Mouse (Mus musculus) embryonic facial prominence, embryonic 13.5 days (tissue): ENCODE results near the gene Adcy5. TPM values are rescaled to one million over a fixed set of nuclear protein-coding genes. Genes with fewer than 3 reads are reported as not detected.

Experiments
- ATAC-seq: fragments of 200-750 bp; cut with Nextera tagmentation; 2 replicates; pipeline ENCODE4 v1.8.0; 2017; ENCODE audit warnings: low read depth; ENCODE audit not compliant: insufficient number of reproducible peaks, insufficient read depth, low FRiP score, low TSS enrichment
- H3K27ac ChIP-seq: fragments of 300-500 bp; sonication (generic); 2 replicates; pipeline ENCODE4 v1.5.1; 2015; ENCODE audit warnings: moderate library complexity, mild to moderate bottlenecking, inconsistent platforms
- H3K27me3 ChIP-seq: fragments of 300-500 bp; sonication (generic); 2 replicates; pipeline ENCODE4 v1.6.1; 2015; ENCODE audit warnings: mild to moderate bottlenecking, inconsistent platforms
- H3K36me3 ChIP-seq: fragments of 300-500 bp; sonication (generic); 2 replicates; pipeline ENCODE4 v1.6.1; 2015; ENCODE audit warnings: mild to moderate bottlenecking, inconsistent platforms
- H3K4me1 ChIP-seq: fragments of 300-500 bp; sonication (generic); 2 replicates; pipeline ENCODE4 v1.6.1; 2015; ENCODE audit warnings: inconsistent platforms
- H3K4me2 ChIP-seq: fragments of 300-500 bp; sonication (generic); 2 replicates; pipeline ENCODE4 v1.6.1; 2015; ENCODE audit warnings: moderate library complexity, mild to moderate bottlenecking, inconsistent platforms
- H3K4me3 ChIP-seq: fragments of 300-500 bp; sonication (generic); 2 replicates; pipeline ENCODE4 v1.5.1; 2015; ENCODE audit warnings: mild to moderate bottlenecking, inconsistent platforms
- H3K9ac ChIP-seq: fragments of 300-500 bp; sonication (generic); 2 replicates; pipeline ENCODE4 v1.6.1; 2015; ENCODE audit warnings: mild to moderate bottlenecking, inconsistent platforms
- H3K9me3 ChIP-seq: fragments of 300-500 bp; sonication (generic); 2 replicates; pipeline ENCODE4 v1.6.1; 2016; ENCODE audit warnings: inconsistent platforms
- WGBS: fragments of 180-500 bp; shearing (Covaris S2); methylation state at CpG from one replicate; pipeline ENCODE4 v1.1.7; 2015; ENCODE audit warnings: mixed read lengths; 5-methylcytosine and 5-hydroxymethylcytosine counted together
- polyA plus RNA-seq: library from polyadenylated mRNA; unstranded; fragments of >200 nt; fragmentation: Nextera tagmentation; extraction: Ambion mirVana; gene quantifications from 2 replicates; pipeline ENCODE4 v1.2.1, GENCODE M21; 2015

Gene Adcy5
- polyA plus RNA-seq, 1 experiment from 2014 or later, result 3.0 TPM

- peak overlapping the region; percentile 91; the same call in 1 of the 2 replicates for H3K4me2 ChIP-seq
- WGBS, result 61% methylated on average over 8 of the region's 8 CpGs
- H3K36me3 ChIP-seq, result 0 out of 2 replicates have a peak, but pooled peaks cover 3% of the 10 kb centered on the region
- H3K27me3 ChIP-seq, result peaks cover 35% of the 10 kb centered on the region
- H3K4me3 ChIP-seq, result no peak overlapping the region
- no peak overlapping the region for H3K9ac ChIP-seq
- no peak overlapping the region for H3K27ac ChIP-seq
- no peaks in the 10 kb centered on the region for H3K9me3 ChIP-seq
- ATAC-seq, result no peak
- peaks cover 60% of the 10 kb centered on the region for H3K4me1 ChIP-seq
These were observed 4.9 kb downstream of the Adcy5 start for GRCm38 (mm10) chr16:35159532-35159931.

GRCm38 (mm10) chr16:35159991-35160390, 5.3 kb downstream of the Adcy5 start:
- H3K27ac ChIP-seq, result no peak overlapping the region
- no peaks in the 10 kb centered on the region for H3K9me3 ChIP-seq
- H3K4me2 ChIP-seq, result peak overlapping the region; percentile 91; the same call in 1 of the 2 replicates
- ATAC-seq, result no peak
- 70% methylated on average over 4 of the region's 4 CpGs for WGBS
- peaks cover 35% of the 10 kb centered on the region for H3K27me3 ChIP-seq
- no peak overlapping the region for H3K9ac ChIP-seq
- no peak overlapping the region for H3K4me3 ChIP-seq
- H3K36me3 ChIP-seq, result 0 out of 2 replicates have a peak, but pooled peaks cover 3% of the 10 kb centered on the region
- peaks cover 65% of the 10 kb centered on the region for H3K4me1 ChIP-seq

- ATAC-seq, result no peak
- Histone ChIP-seq H3K9me3 (no peaks in the 10 kb centered on the region), H3K27ac (peak overlapping the region; percentile 16; the same call in 1 of the 2 replicates), H3K4me1 (peaks cover 47% of the 10 kb centered on the region), H3K36me3 (no peaks in the 10 kb centered on the region; the same call in 1 of the 2 replicates), H3K4me3 (no peak overlapping the region), H3K4me2 (peak overlapping the region; percentile 42), H3K27me3 (peaks cover 4% of the 10 kb centered on the region; the same call in 1 of the 2 replicates), H3K9ac (no peak overlapping the region)
- 25% methylated on average over 19 of the region's 19 CpGs for WGBS
These were observed 9.9 kb downstream of the Adcy5 start for GRCm38 (mm10) chr16:35164361-35165224.

- no peaks in the 10 kb centered on the region for H3K9me3 ChIP-seq
- H3K36me3 ChIP-seq, result no peaks in the 10 kb centered on the region; the same call in 1 of the 2 replicates
- ATAC-seq, result no peak
- peaks cover 40% of the 10 kb centered on the region for H3K4me1 ChIP-seq
- peak overlapping the region; percentile 16; the same call in 1 of the 2 replicates for H3K27ac ChIP-seq
- 0 out of 2 replicates have a peak, but pooled peaks cover 4% of the 10 kb centered on the region for H3K27me3 ChIP-seq
- no peak overlapping the region for H3K9ac ChIP-seq
- peak overlapping the region; percentile 42; the same call in 1 of the 2 replicates for H3K4me2 ChIP-seq
- no peak overlapping the region for H3K4me3 ChIP-seq
- 70% methylated on average over 6 of the region's 6 CpGs for WGBS
These were observed 10.7 kb downstream of the Adcy5 start for GRCm38 (mm10) chr16:35165361-35165760.

GRCm38 (mm10) chr16:35165788-35166187, 11.1 kb downstream of the Adcy5 start:
- Histone ChIP-seq H3K27me3 (0 out of 2 replicates have a peak, but pooled peaks cover 4% of the 10 kb centered on the region), H3K9me3 (no peaks in the 10 kb centered on the region), H3K4me2 (no peak overlapping the region), H3K4me1 (peaks cover 35% of the 10 kb centered on the region), H3K36me3 (no peaks in the 10 kb centered on the region; the same call in 1 of the 2 replicates), H3K4me3 (no peak overlapping the region), H3K27ac (no peak overlapping the region), H3K9ac (no peak overlapping the region)
- 71% methylated on average over 3 of the region's 3 CpGs for WGBS
- no peak for ATAC-seq

- 73% methylated on average over 7 of the region's 7 CpGs for WGBS
- Histone ChIP-seq H3K9me3 (no peaks in the 10 kb centered on the region), H3K9ac (no peak overlapping the region), H3K27me3 (0 out of 2 replicates have a peak, but pooled peaks cover 4% of the 10 kb centered on the region), H3K27ac (no peak overlapping the region), H3K4me2 (no peak overlapping the region), H3K36me3 (no peaks in the 10 kb centered on the region; the same call in 1 of the 2 replicates), H3K4me1 (peaks cover 21% of the 10 kb centered on the region), H3K4me3 (no peak overlapping the region)
- ATAC-seq, result no peak
These were observed 14.8 kb downstream of the Adcy5 start for GRCm38 (mm10) chr16:35169431-35169830.

GRCm38 (mm10) chr16:35172195-35172594, 17.5 kb downstream of the Adcy5 start:
- Histone ChIP-seq H3K9ac (no peak overlapping the region), H3K9me3 (no peaks in the 10 kb centered on the region), H3K4me2 (no peak overlapping the region), H3K4me1 (no peaks in the 10 kb centered on the region), H3K4me3 (no peak overlapping the region), H3K27me3 (no peaks in the 10 kb centered on the region), H3K36me3 (no peaks in the 10 kb centered on the region; the same call in 1 of the 2 replicates), H3K27ac (no peak overlapping the region)
- WGBS, result 84% methylated on average over 5 of the region's 5 CpGs
- no peak for ATAC-seq

- no peak overlapping the region for H3K27ac ChIP-seq
- no peak overlapping the region for H3K4me3 ChIP-seq
- H3K4me1 ChIP-seq, result peaks cover 17% of the 10 kb centered on the region
- no peak for ATAC-seq
- H3K27me3 ChIP-seq, result no peaks in the 10 kb centered on the region
- no peaks in the 10 kb centered on the region for H3K36me3 ChIP-seq
- H3K9ac ChIP-seq, result no peak overlapping the region
- 74% methylated on average over 3 of the region's 3 CpGs for WGBS
- H3K4me2 ChIP-seq, result no peak overlapping the region
- H3K9me3 ChIP-seq, result no peaks in the 10 kb centered on the region
These were observed 23.8 kb downstream of the Adcy5 start for GRCm38 (mm10) chr16:35178516-35178915.

- H3K4me3 ChIP-seq, result no peak overlapping the region
- 69% methylated on average over 8 of the region's 8 CpGs for WGBS
- H3K4me2 ChIP-seq, result no peak overlapping the region
- no peaks in the 10 kb centered on the region for H3K27me3 ChIP-seq
- peaks cover 19% of the 10 kb centered on the region for H3K4me1 ChIP-seq
- H3K9me3 ChIP-seq, result no peaks in the 10 kb centered on the region
- no peaks in the 10 kb centered on the region for H3K36me3 ChIP-seq
- ATAC-seq, result no peak
- no peak overlapping the region for H3K27ac ChIP-seq
- H3K9ac ChIP-seq, result no peak overlapping the region
These were observed 24.4 kb downstream of the Adcy5 start for GRCm38 (mm10) chr16:35179082-35179481.

GRCm38 (mm10) chr16:35183161-35183560, 28.5 kb downstream of the Adcy5 start:
- WGBS, result 65% methylated on average over 11 of the region's 11 CpGs
- Histone ChIP-seq H3K27ac (no peak overlapping the region), H3K4me1 (peaks cover 25% of the 10 kb centered on the region), H3K36me3 (peaks cover 3% of the 10 kb centered on the region; the same call in 1 of the 2 replicates), H3K4me3 (no peak overlapping the region), H3K9ac (no peak overlapping the region), H3K9me3 (no peaks in the 10 kb centered on the region), H3K27me3 (no peaks in the 10 kb centered on the region), H3K4me2 (no peak overlapping the region)
- ATAC-seq, result no peak

- ATAC-seq, result no peak
- Histone ChIP-seq H3K4me2 (no peak overlapping the region), H3K27me3 (no peaks in the 10 kb centered on the region), H3K9me3 (no peaks in the 10 kb centered on the region), H3K4me1 (peaks cover 40% of the 10 kb centered on the region), H3K9ac (no peak overlapping the region), H3K36me3 (peaks cover 3% of the 10 kb centered on the region; the same call in 1 of the 2 replicates), H3K27ac (0 out of 2 replicates have a peak overlapping the region, but pooled peaks have one; percentile 1), H3K4me3 (no peak overlapping the region)
- 48% methylated on average over 4 of the region's 4 CpGs for WGBS
These were observed 33.4 kb downstream of the Adcy5 start for GRCm38 (mm10) chr16:35188111-35188510.
